Mouse (Mus musculus): ENCODE measurements around the gene Atg7.

The Atg7 gene

GRCm38 (mm10) chr6:114848761-114849160 is 205.9 kb downstream of the Atg7 start:
- in situ Hi-C loops (cut with MseI, MboI): no loop called here

DNA sequence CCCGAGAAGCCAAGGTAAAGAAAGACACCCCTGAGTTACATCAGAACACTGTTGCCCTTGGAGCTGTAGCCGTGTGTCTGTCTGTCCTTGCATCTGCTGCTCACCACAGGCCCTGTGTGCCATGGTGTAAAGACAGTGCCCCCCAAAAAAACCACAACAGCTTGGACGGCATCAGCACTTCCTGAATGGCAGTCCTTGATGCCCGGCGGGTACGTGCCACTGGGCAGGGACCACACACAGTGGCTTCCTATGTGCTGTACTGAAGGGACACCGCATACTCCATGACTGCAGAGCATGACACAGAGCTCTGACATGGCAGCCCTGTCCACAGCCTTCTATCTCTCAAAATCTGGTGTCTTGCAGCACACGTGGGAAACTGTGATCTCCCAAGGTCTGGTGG is 206.9 kb downstream of the Atg7 start:
- in situ Hi-C loops (cut with MseI, MboI): no loop called here

GRCm38 (mm10) chr6:114851688-114852087 is 208.8 kb downstream of the Atg7 start:
- in situ Hi-C loops (cut with MseI, MboI): no loop called here

DNA sequence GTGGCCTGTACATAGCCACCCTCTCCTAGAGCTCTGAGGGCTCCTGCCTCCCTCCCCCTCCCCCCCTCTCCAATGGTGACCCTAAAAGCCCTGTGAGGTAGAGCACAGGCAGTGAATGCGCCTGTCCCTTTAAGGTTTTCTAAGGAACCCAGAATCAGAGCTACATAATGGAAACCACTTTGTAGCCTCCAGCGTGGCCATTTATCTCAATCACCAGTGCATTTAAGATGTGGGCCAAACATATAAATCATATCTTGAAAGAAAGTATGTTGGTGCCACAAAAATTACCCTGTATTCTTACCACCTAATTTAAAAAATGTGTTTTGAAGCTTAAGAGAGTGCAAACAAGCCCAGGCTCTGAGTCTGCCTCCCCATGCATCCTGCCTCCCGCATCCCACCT is 209.8 kb downstream of the Atg7 start:
- in situ Hi-C loops (cut with MseI, MboI): no loop called here

DNA sequence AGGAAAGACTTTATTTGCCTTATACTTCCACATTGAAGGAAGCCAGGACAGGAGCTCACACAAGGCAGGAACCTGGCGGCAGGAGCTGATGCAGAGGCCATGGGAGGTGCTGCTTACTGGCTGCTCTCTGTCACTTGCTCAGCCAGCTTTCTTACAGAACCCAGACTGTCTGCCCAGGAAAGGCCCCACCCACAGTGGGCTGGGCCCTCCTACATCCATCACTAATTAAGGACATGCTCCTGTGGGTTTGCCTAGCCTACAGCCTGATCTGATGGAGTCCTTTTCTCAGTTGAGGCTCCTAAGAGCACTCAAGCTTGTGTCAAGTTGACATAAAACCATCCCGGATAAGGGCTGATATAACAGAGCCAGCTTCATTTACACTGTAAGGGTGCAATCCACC is 211.5 kb downstream of the Atg7 start:
- in situ Hi-C loops (cut with MseI, MboI): no loop called here

- in situ Hi-C loops (cut with MseI, MboI): no loop called here
Observed at GRCm38 (mm10) chr6:114855644-114856043, 212.7 kb downstream of the Atg7 start.

GRCm38 (mm10) chr6:114856501-114856900 is 213.6 kb downstream of the Atg7 start:
- in situ Hi-C loops (cut with MseI, MboI): no loop called here

DNA sequence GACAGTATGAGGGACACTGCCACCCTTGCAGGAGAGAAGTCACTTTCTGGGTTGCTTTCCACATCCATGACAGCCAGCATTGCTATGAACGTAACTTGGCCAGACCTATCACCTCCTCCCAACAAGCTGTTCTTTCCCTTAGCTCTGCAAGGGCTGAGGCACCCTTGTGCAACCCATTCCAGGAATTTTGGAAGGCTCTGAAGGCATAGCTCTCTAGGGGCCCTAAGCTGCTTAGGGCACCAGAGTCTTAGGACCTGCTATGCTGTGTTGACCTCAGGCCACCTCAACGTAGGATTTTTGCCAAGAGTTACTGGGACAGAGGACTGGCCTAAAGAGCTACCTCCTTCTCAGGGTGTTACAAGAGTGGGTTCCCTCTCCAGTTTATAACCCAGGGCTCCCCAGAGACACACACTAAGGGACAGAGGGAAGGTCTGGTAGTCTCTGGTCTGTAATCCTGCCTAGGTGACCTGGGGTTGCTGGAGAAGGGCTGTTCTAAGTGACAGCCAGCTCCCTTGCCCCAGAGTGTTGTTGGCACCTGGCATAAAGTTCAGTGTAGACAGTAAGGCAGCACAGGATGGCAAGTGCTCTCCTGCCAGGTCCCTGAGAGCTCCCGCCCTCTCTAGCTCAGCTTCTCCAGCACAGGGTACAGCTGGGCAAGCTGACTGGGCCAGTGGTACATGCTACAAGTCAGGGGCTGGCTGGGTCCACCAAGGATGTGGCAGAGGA is 215.3 kb downstream of the Atg7 start:
- in situ Hi-C loops (cut with MseI, MboI): no loop called here

- in situ Hi-C loops (cut with MseI, MboI): no loop called here
Observed at GRCm38 (mm10) chr6:114858722-114859053, 215.8 kb downstream of the Atg7 start.

DNA sequence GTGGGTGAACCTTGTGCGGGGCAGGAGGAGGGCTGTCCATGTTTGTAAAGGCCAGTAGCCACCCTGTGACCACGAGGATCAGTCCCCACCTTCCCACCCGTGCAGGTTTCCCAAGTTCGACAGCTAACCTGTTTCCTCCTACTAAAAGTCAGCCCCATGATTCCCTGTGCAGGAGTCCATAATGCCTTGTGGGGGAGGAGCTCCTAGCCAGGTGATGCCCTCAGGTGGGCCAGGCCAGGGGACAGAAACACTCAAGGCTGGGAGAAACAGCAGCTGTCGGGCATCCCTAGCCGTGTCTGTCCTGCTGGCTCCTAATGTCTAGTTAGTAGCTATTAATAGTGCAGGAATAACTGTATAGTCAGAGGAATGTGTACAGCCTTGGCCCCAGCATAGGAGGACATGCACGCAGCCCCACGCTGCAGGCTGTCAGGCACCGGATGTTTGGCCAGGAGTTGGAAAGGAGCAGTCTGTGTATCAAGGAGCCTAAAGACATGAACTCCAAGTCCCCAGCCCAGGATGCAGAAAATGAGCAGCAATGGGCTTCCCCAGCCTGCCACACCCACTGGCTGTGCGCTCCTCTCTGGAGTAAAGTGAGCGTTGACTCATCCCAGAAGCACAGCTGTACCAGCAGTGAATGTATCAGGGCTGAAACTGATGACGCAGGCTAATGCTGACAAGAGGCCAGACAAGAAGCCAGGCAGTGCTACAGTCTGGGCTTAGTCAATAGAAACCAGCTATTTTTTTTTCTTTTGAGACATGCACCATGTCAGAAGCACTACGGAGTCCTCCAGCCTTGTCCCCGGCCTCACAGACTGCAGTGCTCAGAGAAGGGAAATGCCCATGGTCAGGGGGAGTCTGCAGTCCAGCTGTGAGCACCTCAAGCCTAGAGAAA is 218.0 kb downstream of the Atg7 start:
- in situ Hi-C loops (cut with MseI, MboI): no loop called here

- in situ Hi-C loops (cut with MseI, MboI): no loop called here
Observed at GRCm38 (mm10) chr6:114861591-114861990, 218.7 kb downstream of the Atg7 start.

- in situ Hi-C loops (cut with MseI, MboI): no loop called here
Observed at GRCm38 (mm10) chr6:114862046-114862445, 219.1 kb downstream of the Atg7 start.

- in situ Hi-C loops (cut with MseI, MboI): no loop called here
Observed at GRCm38 (mm10) chr6:114863501-114863900, 220.6 kb downstream of the Atg7 start.

DNA sequence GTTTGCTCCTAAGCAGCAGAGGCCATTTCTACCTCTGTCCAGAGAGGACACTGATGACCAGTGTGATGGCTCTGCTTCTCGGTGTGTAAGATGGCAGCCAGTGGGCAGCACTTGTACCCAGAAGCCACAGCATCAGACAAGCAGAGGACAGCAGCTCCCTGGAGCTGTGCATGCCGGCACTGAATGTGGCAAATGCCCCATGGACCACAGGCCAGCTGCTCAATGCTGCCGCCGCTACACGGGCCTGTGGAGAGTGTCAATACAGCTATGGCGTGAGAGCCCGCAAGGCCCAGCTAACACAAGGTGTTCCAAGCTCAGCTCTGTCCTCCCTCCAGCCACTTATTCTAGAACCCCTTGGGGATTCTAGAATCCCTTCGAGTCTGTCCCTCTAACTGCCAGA is 221.5 kb downstream of the Atg7 start:
- in situ Hi-C loops (cut with MseI, MboI): no loop called here

GRCm38 (mm10) chr6:114866078-114866477 is 223.2 kb downstream of the Atg7 start:
- in situ Hi-C loops (cut with MseI, MboI): no loop called here

DNA sequence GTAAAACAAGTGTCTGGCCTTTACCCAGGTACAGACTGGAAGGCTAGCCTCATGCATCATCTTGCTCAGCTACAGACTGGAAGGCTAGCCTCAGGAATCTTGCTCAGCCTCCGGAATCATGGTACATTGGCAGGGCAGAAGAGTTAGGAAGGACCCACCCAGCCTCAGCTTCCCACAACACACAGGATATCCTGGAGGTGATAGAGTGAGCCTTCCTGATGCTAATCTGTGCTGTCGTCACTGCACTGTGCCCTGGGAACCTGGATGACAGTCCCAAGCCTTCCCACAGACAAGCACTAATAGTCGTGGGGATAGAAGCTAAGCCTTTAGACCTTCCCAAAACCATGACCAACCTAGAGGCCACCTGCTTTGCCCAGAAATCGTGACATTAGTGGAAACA is 223.7 kb downstream of the Atg7 start:
- in situ Hi-C loops (cut with MseI, MboI): no loop called here

DNA sequence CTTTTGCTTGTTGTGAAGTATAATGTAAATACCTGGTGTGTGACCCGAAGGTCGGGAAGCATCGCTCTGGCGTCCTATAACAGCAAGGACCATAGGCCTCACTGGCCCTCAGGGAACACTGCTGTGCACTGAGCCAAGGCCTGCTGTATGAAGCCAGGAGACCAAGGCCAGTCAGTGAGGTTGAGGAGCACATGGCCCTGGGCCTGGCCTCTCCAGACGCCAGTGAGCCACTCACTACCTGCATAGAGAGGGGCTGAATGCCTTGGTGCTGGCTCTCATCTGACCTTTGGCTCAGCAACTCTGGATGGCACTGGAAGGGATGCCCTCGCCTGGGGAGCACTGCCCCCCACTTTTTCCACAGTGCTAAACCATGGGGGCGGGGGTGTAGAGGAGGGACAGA is 225.8 kb downstream of the Atg7 start:
- in situ Hi-C loops (cut with MseI, MboI): no loop called here

GRCm38 (mm10) chr6:114869501-114870076 is 226.7 kb downstream of the Atg7 start:
- in situ Hi-C loops (cut with MseI, MboI): no loop called here

DNA sequence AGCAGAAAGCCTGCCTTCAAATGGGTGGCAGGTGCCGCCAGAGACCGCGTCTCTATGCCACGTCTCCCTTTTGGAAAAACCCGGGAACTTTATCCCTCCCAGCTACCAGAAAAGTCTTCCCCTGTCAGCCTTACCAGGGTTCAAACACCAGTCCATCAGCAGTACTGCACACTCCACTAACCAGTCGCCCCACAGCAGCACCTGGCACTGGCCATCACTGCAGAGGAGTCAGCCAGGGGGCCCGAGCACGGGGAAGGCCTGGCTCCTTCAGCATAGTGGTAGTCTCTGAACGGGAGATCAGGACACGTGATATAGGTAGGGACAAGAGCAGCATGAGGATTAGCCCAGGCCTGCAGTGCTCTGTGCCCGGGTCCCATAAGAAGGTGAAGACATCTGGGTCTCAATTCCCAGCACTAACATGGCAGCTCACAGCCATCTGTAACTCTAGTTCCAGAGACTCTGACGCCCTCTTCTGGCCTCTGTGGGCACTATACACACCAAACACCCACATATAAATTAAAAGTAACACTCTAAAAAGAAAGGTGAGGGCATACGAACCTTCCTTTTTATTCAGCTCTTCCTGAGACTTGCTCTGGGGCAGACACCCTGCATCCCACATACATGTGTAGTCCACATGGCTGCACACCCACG is 228.2 kb downstream of the Atg7 start:
- in situ Hi-C loops (cut with MseI, MboI): no loop called here

- in situ Hi-C loops (cut with MseI, MboI): no loop called here
Observed at GRCm38 (mm10) chr6:114873808-114874137, 230.9 kb downstream of the Atg7 start.

DNA sequence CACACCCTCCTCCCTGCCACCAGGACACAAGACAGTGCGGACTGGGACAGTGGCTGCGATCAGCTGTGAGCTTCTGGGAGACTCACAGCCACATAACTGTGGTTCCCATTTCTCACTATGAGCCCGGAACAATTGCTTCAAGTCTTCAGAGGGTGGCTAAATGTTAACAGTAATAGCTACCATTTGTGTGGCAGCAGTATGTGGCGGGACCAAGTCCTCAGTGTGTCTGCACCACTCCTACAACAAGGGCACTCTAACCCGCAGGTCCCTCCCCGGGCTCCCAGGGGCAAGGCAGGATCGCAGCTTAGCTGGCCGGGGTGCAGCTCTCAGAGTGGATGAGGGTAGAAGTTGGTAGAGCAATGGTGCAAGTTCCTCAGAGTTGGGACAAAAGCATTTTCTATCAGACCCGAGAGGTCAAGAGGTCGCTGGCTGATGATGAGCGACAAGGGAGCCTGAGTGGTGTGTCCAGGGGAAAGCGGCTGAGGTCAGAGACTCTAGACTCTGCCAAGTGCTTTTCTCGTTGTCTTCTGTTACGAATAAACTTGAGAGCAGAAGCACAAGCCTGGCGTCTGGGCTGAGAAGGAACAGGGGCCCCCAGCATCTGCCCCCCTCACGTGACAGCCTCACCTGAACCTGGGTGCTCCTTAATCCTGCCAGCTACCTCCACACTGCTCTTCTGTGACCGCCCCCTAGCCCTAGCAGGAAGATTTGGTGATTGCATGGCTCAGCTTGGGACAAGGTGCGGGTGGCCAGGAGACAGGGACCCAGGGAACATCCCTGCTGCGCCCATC is 231.4 kb downstream of the Atg7 start:
- in situ Hi-C loops (cut with MseI, MboI): no loop called here

All from mouse trophoblast stem cell (cell line).